Mouse (Mus musculus) inflammation-experienced regulatory T-cells, adult 16 weeks (primary cell): ENCODE results near the gene Gm13889. TPM values are rescaled to one million over a fixed set of nuclear protein-coding genes. Genes with fewer than 3 reads are reported as not detected.

Experiments used
- polyA plus RNA-seq: library from polyadenylated mRNA; unstranded; fragments of 100-300 nt; shearing (Covaris generic); gene quantifications from one replicate; pipeline ENCODE4 v1.2.1, GENCODE M21; 2017

Gene Gm13889
- not detected for polyA plus RNA-seq

GRCm38 (mm10) chr2:93956908-93957784, at the start of gene Gm13889:
TSS of gene Gm13889 (minus strand) at chr2:93957201.

DNA sequence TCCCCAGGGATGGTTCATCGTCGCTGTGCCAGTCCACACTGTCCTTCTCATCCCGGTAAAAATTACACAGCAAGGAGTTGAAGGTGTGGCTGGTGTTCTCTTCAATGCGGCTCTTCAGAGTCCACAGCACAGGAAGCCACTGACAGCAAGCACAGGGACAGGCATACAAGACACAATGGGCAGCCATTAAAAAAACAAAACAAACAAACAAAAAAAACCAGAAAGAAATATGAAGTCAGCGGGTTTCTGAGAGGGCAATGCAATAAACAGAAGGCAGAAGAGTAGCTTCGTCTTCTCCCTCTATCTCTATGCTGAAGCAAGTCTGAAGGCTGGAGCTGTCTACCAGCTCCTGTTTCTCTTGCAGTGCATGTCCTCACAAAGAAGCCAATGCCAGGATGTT, 39.3 kb upstream of the Gm13889 start, which contains the start of gene Gm27027:
Gm27027 (minus strand) TSS at position 101 of the 400 bp plus-strand sequence.

Other genes starting within 250 kb of the Gm13889 start
- gene Ext2, start 134.6 kb downstream of the Gm13889 start, polyA plus RNA-seq = 44.4 TPM
- gene Accs, start 107.3 kb downstream of the Gm13889 start, polyA plus RNA-seq = 12.6 TPM
- not detected for gene Accsl, start 88.0 kb downstream of the Gm13889 start, polyA plus RNA-seq
- not detected for gene Gm27027, start 39.2 kb upstream of the Gm13889 start, polyA plus RNA-seq
- gene Alkbh3, start 53.6 kb upstream of the Gm13889 start, polyA plus RNA-seq = 79.2 TPM
- gene Hsd17b12, start 200.8 kb upstream of the Gm13889 start, polyA plus RNA-seq = 65.2 TPM